Mouse (Mus musculus) heart, embryonic 10.5 days (tissue): Measurements from ENCODE around the gene Eef1akmt1. TPM values are rescaled to one million over a fixed set of nuclear protein-coding genes. Genes with fewer than 3 reads are reported as not detected.

Experiments
- DNase-seq: peaks from one replicate; pipeline ENCODE4 v3.0.0-alpha.2; 2017; ENCODE audit warnings: low spot score
- H3K27ac ChIP-seq: fragments of 300-500 bp; sonication (generic); 2 replicates; pipeline ENCODE4 v1.5.1; 2016; ENCODE audit warnings: mild to moderate bottlenecking
- H3K27me3 ChIP-seq: fragments of 300-500 bp; sonication (generic); 2 replicates; pipeline ENCODE4 v1.6.1; 2016; ENCODE audit warnings: mild to moderate bottlenecking; ENCODE audit not compliant: poor library complexity, insufficient read depth, severe bottlenecking
- H3K36me3 ChIP-seq: fragments of 300-500 bp; sonication (generic); 2 replicates; pipeline ENCODE4 v1.6.1; 2016; ENCODE audit warnings: mild to moderate bottlenecking, moderate library complexity
- H3K4me1 ChIP-seq: fragments of 300-500 bp; sonication (generic); 2 replicates; pipeline ENCODE4 v1.6.1; 2016; ENCODE audit warnings: mild to moderate bottlenecking
- H3K4me3 ChIP-seq: fragments of 300-500 bp; sonication (generic); 2 replicates; pipeline ENCODE4 v1.5.1; 2016; ENCODE audit warnings: mild to moderate bottlenecking, moderate library complexity
- H3K9me3 ChIP-seq: fragments of 300-500 bp; sonication (generic); 2 replicates; pipeline ENCODE4 v1.6.1; 2016; ENCODE audit warnings: mild to moderate bottlenecking, moderate library complexity
- WGBS: fragments of 180-500 bp; shearing (Covaris S2); methylation state at CpG from one replicate; pipeline ENCODE4 v1.1.7; 2016; 5-methylcytosine and 5-hydroxymethylcytosine counted together
- polyA plus RNA-seq: library from polyadenylated mRNA; unstranded; fragments of >200 nt; fragmentation: Nextera tagmentation; extraction: Ambion mirVana; gene quantifications from 2 replicates; pipeline ENCODE4 v1.2.1, GENCODE M21; 2016

Eef1akmt1 gene
- polyA plus RNA-seq, 1 experiment from 2014 or later: 93.8 TPM

DNA sequence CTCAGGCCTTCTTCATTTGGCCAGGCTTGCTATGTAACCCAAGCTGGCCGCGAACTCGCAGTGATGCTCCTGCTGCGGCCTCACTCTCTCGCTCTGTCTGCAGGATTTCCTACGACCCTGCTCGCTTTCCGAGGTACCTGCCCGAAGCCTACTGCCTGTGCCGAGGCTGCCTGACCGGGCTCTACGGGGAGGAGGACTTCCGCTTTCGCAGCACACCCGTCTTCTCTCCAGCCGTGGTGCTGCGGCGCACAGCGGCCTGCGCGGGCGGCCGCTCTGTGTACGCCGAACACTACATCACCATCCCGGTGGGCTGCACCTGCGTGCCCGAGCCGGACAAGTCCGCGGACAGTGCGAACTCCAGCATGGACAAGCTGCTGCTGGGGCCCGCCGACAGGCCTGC is 29.2 kb downstream of the Eef1akmt1 start:
- peaks cover 23% of the 10 kb centered on the region for H3K4me1 ChIP-seq
- H3K27ac ChIP-seq: peak overlapping the region; percentile 54; the same call in 1 of the 2 replicates
- no peaks in the 10 kb centered on the region for H3K9me3 ChIP-seq
- DNase-seq: no peak
- 48% methylated on average over 34 of the region's 34 CpGs for WGBS
- peak overlapping the region; percentile 44 for H3K4me3 ChIP-seq
- no peaks in the 10 kb centered on the region for H3K36me3 ChIP-seq
- H3K27me3 ChIP-seq: peaks cover 26% of the 10 kb centered on the region; the same call in 1 of the 2 replicates

DNA sequence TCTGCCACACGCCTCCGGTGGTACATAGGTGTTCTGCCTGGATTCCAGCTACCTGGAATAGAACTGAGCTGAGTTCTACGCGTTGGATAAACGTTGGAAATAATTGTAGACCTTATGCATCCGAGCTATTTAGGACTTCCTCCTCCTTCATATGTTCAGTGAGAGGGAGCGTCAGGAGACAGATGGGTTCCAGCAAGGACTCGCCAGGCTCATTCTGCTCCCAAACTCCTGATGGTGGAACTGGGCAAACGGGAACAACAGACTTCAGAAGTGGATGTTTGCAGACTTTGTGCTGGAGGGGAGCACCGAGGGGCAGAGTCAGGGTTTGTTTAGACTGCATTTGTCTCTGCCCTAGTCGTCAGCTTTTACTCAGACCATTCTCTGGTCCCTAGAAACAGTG is 30.7 kb downstream of the Eef1akmt1 start:
- peaks cover 36% of the 10 kb centered on the region for H3K27me3 ChIP-seq
- no peak overlapping the region for H3K27ac ChIP-seq
- no peaks in the 10 kb centered on the region for H3K36me3 ChIP-seq
- peaks cover 21% of the 10 kb centered on the region for H3K4me1 ChIP-seq
- 79% methylated on average over 11 of the region's 11 CpGs for WGBS
- no peak for DNase-seq
- H3K4me3 ChIP-seq: no peak overlapping the region
- no peaks in the 10 kb centered on the region for H3K9me3 ChIP-seq

DNA sequence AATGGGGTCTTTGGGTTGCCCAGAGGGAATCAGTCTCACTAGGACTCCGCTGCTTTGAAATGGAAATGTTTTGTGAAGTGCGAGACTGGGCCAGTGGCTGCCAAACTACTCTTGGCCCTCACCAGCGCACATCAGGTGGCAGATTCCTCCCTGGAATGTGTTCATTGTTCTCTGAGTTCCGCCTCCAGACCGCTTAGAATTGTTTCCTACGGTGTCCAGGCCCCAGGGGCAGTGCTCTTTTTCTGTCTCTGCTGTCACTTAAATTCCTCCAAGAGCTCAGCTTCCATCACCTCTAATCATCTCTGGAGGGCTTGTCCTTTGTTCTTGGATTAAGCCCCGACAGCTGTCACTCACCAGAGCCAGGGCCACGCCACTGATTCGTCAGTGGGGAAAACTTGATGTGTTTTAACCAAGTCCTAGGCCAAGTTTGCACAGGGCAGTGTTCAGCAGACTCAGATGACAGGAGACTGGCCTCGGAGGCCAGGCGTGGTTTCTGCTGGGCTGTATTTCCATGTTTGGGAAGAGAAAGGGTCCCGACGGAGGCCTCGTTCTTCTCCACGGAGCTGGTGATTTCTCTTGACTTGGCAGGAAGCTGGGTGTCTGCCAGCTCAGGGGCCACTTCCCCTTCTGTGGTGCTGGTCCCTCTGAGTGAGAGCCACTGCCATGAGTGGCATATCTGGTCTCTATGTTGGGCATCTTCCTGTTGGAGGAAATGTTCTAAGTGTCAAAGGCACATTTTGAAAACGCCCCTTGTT is 34.0 kb downstream of the Eef1akmt1 start:
- H3K27ac ChIP-seq: peak overlapping the region; percentile 78
- WGBS: 6% methylated on average over 16 of the region's 16 CpGs
- H3K27me3 ChIP-seq: peaks cover 56% of the 10 kb centered on the region
- no peaks in the 10 kb centered on the region for H3K36me3 ChIP-seq
- H3K4me1 ChIP-seq: peaks cover 32% of the 10 kb centered on the region
- no peaks in the 10 kb centered on the region for H3K9me3 ChIP-seq
- DNase-seq: no peak
- H3K4me3 ChIP-seq: peak overlapping the region; percentile 22

DNA sequence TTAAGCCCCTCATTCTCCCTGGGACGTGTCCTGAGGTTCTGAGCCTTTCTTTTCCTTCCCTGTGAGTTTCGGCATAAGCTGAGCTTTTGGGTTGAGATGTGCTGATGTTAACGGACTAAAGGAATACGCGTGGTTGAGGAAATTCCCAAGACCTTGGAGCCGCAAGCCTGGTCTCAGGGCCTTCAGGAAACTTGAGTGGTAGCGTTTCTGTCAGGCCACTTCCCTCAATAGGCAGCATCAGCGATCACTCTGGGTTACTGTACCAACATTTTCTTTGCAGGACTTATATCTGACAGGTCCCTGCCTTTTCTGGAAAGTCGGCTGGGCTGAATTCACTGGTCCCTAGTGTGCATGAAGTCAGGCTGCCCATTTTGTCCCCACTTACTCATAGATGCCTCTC is 34.6 kb downstream of the Eef1akmt1 start:
- DNase-seq: no peak
- Histone ChIP-seq H3K36me3 (no peaks in the 10 kb centered on the region), H3K27me3 (peaks cover 50% of the 10 kb centered on the region), H3K4me1 (peaks cover 27% of the 10 kb centered on the region), H3K27ac (peak overlapping the region; percentile 78), H3K4me3 (peak overlapping the region; percentile 22; the same call in 1 of the 2 replicates), H3K9me3 (no peaks in the 10 kb centered on the region)
- 34% methylated on average over 9 of the region's 9 CpGs for WGBS

DNA sequence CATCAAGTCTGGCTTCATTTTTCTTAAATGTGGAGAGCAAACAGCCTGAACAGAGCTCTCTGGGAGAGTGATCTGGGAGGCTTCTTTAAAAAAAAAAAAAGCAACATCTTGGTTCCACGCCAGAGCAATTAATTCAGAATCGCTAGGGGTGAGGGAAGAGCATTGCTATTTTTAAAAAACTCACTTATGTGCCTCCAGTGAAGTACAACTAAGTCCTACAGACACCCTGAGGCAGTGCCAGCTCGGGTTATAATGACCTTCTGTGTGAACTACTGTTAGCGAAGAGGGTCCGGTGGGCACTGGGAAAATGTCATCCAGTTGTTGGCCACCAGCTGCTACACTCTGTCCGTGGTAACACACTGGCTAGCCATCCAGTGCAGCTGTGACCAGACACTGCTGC is 35.8 kb downstream of the Eef1akmt1 start:
- Histone ChIP-seq H3K4me1 (peaks cover 27% of the 10 kb centered on the region), H3K36me3 (no peaks in the 10 kb centered on the region), H3K4me3 (no peak overlapping the region), H3K27me3 (peaks cover 40% of the 10 kb centered on the region), H3K9me3 (no peaks in the 10 kb centered on the region), H3K27ac (no peak overlapping the region)
- WGBS: 77% methylated on average over 6 of the region's 6 CpGs
- DNase-seq: no peak

DNA sequence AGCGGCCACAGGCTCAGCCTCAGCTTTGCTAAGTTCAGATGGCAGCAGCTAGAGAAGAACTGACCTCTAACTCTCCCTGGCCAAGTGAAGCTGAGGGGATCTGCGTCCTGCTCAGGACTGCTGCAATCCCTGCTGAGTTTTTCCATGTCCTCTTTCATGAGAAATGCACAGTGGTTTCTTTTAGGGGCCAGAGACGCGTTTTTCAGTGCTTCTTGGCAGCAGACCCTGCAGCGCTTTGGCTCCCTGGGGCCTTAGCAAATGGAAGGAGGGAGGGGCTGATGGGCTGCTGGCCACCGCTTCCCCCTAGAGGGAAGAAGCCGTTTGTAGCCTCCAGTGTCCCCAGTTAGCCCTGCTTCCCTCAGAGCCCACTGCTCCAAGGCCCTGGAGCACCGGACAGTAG is 36.5 kb downstream of the Eef1akmt1 start:
- no peak overlapping the region for H3K4me3 ChIP-seq
- H3K9me3 ChIP-seq: no peaks in the 10 kb centered on the region
- 13% methylated on average over 8 of the region's 8 CpGs for WGBS
- H3K36me3 ChIP-seq: no peaks in the 10 kb centered on the region
- DNase-seq: no peak
- H3K27me3 ChIP-seq: peaks cover 39% of the 10 kb centered on the region
- H3K4me1 ChIP-seq: peaks cover 27% of the 10 kb centered on the region
- H3K27ac ChIP-seq: no peak overlapping the region

DNA sequence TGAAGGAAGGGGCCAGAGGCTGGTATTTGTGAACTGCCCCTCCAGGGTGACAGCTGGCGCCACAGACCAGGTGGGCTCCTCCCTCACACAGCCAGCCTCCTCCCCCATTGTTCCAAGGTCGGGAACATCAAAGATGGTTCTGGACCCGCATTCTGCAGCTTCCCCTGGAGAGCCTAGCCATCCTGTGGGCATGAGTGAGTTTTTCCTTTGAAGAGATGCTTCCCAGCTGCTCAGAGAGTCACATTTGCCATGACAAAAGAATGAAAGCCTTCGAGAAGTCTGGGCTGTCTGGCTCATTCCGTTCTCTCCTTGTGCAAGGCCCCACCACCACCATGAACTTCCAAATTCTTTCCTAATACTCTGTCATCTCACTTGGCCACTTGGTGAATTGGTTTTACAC is 37.1 kb downstream of the Eef1akmt1 start:
- no peak for DNase-seq
- H3K27ac ChIP-seq: no peak overlapping the region
- no peaks in the 10 kb centered on the region for H3K36me3 ChIP-seq
- 11% methylated on average over 5 of the region's 5 CpGs for WGBS
- no peak overlapping the region for H3K4me3 ChIP-seq
- H3K9me3 ChIP-seq: no peaks in the 10 kb centered on the region
- H3K4me1 ChIP-seq: peaks cover 32% of the 10 kb centered on the region
- H3K27me3 ChIP-seq: peaks cover 39% of the 10 kb centered on the region

DNA sequence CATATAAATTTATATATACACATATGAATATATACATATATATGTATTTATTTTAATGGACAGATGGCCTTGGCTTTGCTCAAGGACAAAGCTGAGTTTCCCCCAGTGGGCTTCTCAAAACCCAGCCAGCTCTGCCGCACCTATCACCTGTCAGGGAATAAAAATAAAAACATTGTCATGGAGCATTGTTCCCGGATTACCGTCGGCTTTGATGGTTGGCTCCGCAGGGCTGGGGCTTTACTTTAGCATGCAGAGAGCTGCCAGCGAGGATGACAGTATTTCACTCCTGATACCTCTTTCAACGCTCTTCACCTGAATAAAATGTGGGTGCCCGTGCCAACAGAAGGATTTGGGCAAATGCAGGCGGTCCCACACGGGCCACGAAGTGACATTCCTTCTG is 37.6 kb downstream of the Eef1akmt1 start:
- Histone ChIP-seq H3K4me1 (peaks cover 33% of the 10 kb centered on the region), H3K4me3 (no peak overlapping the region), H3K27ac (no peak overlapping the region), H3K27me3 (peaks cover 40% of the 10 kb centered on the region), H3K9me3 (no peaks in the 10 kb centered on the region), H3K36me3 (no peaks in the 10 kb centered on the region)
- DNase-seq: no peak
- WGBS: 16% methylated on average over 11 of the region's 11 CpGs

DNA sequence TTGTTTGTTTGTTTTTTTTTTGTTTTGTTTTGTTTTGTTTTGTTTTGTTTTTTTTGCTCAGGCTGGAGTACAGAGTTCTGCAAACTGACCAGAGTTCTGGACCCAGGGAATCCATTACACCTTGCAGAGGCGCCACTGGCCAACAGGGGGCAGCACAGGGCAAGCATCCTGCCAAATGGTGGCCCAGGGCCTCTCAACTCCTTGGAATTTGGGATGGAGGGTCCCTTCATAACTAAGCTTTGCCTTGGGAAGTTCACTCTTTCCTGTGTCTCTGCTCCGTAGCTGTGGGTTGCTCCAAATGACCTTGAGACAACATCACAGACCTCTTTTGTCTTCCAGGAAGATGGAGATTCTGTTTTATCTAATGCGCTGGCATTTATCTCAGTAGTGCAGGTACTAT is 38.2 kb downstream of the Eef1akmt1 start:
- Histone ChIP-seq H3K36me3 (no peaks in the 10 kb centered on the region), H3K9me3 (no peaks in the 10 kb centered on the region), H3K4me1 (peaks cover 33% of the 10 kb centered on the region), H3K27ac (no peak overlapping the region), H3K4me3 (no peak overlapping the region), H3K27me3 (peaks cover 43% of the 10 kb centered on the region)
- 31% methylated on average over 3 of the region's 3 CpGs for WGBS
- DNase-seq: no peak

DNA sequence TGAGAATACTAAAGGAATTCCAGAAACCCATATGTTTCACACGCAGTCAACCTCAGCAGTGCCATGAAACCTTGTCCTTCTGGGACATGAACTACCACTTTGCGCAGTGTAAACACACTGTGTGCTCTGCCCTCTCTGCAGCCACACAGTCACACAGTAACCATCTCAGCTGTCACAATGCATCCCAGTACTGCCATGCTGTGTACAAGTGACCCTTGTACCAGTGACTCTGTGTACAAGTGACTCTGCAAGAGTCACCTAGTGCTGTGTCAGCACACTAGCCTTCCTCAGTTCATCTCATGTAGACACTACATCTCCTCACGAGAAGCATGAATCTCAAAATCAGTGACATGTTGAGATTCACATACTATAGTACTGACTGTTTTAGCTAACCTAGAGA is 38.8 kb downstream of the Eef1akmt1 start:
- Histone ChIP-seq H3K9me3 (no peaks in the 10 kb centered on the region), H3K27me3 (peaks cover 50% of the 10 kb centered on the region), H3K36me3 (no peaks in the 10 kb centered on the region), H3K4me3 (no peak overlapping the region), H3K27ac (no peak overlapping the region), H3K4me1 (peaks cover 27% of the 10 kb centered on the region)
- DNase-seq: no peak
- WGBS: 86% methylated on average over 3 of the region's 3 CpGs

DNA sequence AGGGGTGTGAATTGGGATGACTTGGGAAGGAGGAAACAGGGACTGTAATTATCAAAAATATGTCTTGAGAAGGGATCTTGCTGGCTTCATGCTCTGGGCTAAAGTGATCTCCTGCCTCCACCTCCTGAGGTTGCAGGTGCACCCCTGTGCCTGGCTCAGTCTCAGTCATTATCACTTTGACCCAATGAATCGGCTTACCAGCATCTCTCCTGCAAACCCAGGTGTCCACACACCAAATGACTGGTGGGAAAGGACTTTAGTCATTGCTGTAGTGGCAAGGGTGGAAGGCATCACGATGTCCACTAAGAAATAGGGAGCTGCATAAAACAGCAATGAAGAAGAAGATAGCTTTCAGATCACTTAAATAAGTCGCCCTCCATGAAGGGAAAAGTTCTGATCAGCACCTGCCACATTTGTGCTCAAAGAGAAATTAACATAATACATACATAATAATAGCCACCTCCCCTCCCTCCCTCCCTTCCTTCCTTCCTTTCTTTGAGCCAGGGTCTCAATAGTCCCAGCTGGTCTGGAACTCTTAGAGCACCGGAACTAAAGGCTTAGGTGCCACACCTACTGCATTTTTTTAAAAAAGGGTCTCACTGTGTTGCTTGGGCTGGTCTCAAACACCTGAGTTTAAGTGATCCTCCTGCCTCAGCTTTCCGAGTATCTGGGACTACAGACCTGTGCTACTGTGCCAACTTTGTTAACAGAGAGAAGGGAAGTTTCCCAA is 41.5 kb downstream of the Eef1akmt1 start:
- peaks cover 54% of the 10 kb centered on the region for H3K27me3 ChIP-seq
- 57% methylated on average over 5 of the region's 5 CpGs for WGBS
- no peaks in the 10 kb centered on the region for H3K9me3 ChIP-seq
- H3K4me3 ChIP-seq: no peak overlapping the region
- peaks cover 23% of the 10 kb centered on the region for H3K4me1 ChIP-seq
- no peak overlapping the region for H3K27ac ChIP-seq
- DNase-seq: no peak
- no peaks in the 10 kb centered on the region for H3K36me3 ChIP-seq

DNA sequence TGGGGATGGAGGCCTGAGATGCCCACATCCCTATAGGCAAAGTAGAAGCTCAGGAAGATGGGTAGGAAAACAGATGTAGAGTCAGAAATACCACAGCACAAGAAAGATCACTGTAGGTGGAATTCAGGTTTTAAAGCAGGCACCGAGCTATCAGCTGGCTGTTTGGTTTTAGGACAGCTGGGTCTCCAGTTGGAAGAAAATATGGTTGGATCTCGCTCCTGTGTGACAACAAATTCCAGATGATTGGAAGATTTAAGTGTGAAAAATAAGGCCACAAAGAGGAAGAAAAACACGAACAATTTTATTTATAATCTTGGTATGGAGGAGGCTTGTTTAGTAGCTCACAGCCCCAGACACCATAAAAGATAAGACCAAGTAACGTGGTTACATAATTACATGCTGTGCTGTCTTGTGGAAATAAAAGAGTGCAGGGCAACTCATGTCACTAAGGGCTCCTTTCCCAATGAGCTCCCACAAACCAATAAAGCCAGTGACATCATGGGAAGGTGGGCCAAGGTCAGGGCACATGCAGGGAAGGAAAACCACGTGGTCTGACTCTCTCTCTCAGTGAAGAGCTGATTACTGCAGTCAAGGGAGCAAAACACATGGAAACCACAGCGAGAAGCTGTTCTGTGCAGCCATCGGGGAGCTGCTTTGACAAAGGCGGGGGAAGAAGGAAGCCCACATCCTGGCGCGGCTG is 42.2 kb downstream of the Eef1akmt1 start:
- 52% methylated on average over 10 of the region's 10 CpGs for WGBS
- no peak overlapping the region for H3K27ac ChIP-seq
- peaks cover 53% of the 10 kb centered on the region for H3K27me3 ChIP-seq
- H3K36me3 ChIP-seq: no peaks in the 10 kb centered on the region
- H3K9me3 ChIP-seq: no peaks in the 10 kb centered on the region
- no peak for DNase-seq
- H3K4me3 ChIP-seq: no peak overlapping the region
- peaks cover 20% of the 10 kb centered on the region for H3K4me1 ChIP-seq

DNA sequence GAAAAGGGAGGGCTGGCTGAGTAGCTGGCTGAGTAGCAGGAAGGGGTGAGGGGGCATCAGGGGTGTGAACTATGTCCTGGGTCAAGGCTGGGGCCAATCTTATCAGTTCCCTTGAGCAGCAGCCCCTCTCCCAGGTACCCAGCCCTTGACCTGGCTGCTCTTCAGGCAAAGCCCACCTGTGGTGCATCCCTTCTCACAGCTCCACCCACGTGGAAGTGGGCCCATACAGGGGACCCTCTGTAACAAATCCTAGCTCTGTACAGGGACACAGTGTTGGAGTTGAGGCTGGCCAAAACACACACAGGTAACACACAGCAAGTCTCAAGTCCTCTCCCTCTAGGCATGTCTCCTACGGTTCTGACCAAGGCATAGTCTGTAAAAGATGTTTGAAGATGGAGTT is 43.8 kb downstream of the Eef1akmt1 start:
- H3K27ac ChIP-seq: no peak overlapping the region
- no peak for DNase-seq
- H3K4me1 ChIP-seq: peaks cover 18% of the 10 kb centered on the region
- H3K9me3 ChIP-seq: no peaks in the 10 kb centered on the region
- H3K27me3 ChIP-seq: peaks cover 59% of the 10 kb centered on the region
- no peaks in the 10 kb centered on the region for H3K36me3 ChIP-seq
- H3K4me3 ChIP-seq: no peak overlapping the region
- 39% methylated on average over 2 of the region's 2 CpGs for WGBS
